Mouse (Mus musculus) olfactory bulb, adult 2 months (tissue): ENCODE results near the gene Tle3.

Experiments used
- CTCF ChIP-seq: fragments of 200-500 bp; IDR thresholded peaks from 2 replicates; pipeline ENCODE4 v1.5.1; 2012; ENCODE audit warnings: low read depth, mild to moderate bottlenecking, low read length, moderate library complexity; ENCODE audit not compliant: insufficient read depth
- POLR2A ChIP-seq: fragments of 200-500 bp; IDR thresholded peaks from 2 replicates; pipeline ENCODE4 v1.6.1; 2012; ENCODE audit warnings: mild to moderate bottlenecking, low read depth, low read length, moderate library complexity; ENCODE audit not compliant: insufficient read depth

DNA sequence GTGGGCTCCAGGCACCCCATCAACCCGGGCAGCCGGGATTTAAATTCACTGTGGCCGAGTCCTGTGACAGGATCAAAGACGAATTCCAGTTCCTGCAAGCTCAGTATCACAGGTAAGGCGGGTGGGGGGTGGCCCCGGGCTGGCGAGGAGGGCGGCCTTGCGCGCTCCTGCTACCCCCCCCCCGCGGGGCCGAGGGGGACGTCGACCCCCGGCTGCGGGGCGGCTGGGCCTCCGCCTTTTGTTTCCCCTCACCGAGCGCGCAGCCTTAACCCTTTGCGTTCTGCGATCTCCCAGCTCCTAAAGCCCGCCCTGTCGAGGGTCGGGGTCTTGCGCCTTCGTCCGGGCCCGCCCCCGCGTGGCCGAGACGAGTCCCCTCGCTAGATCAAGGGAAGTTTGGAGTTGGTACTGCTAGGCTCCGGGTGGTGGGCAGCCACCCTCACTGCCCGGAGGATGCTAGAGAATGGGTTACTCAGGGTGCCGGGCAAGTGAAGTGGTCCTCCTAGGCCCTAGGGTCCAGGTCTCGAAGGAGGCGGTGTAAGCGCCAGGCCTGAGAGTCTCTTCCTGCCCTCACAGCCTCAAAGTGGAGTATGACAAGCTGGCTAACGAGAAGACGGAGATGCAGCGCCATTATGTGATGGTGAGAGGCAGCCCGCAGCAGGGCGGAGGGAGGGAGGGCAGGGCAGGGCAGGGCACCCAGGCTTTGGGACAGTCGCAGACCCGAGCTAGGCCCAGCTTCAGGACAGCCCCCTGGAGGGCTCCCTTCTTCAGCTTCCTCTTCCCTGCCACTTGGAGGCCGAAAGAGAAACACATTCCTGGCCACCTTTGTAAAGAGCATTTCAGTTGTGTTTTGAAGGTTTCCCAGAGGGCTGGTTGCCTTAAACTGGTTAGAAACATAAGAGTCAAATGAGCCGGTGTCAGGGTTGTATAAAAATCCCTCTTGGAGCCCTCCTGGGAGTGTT, 2.1 kb downstream of the Tle3 start:
- no peak for TF ChIP-seq POLR2A
- TF ChIP-seq CTCF: no peak
